Mouse (Mus musculus) frontal cortex, adult (tissue): ENCODE measurements around the gene Mrpl9.
A peak's percentile ranks its signal among the peaks of the same experiment; 100 is the strongest.

Source experiments
- ATAC-seq: cut with Nextera tagmentation; 2 replicates; pipeline ENCODE4 v1.9.2; 2017; ENCODE audit warnings: mild to moderate bottlenecking, moderate library complexity, mixed read lengths; ENCODE audit not compliant: low TSS enrichment

Gene Mrpl9

DNA sequence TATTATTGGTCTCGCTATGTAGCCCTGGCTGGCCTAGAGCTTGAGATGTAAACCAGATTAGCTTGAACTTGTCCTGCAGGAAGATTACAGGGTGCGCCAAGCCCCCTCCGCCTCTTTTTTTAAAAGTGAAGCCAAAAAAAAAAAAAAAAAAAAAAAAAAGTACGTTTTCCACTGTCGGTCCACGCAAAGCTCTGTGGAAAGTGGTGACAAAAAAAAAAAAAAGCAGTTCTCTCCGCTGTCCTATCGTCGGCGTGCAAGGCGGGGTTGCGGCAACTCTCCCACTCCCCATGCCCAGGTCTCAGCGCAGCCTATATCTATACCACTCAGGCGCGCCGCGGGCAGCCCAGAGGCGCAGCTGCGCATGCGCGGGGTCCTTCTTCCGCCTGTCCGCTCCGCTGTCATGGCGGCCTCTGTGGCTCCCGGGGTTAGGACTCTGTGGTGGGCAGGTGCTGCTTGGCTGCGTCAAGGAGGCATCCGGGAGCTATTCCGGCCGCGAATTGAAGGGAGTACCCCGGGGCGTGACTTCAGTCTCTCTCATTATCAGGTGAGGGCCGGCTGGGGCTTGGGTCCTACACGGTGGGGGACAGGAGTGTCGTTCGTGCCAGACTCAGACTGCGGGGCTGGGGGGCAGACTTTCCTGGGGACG lies at the start of gene Mrpl9:
Gene Mrpl9 (plus strand): TSS at position 368 of the 646 bp plus-strand sequence.
- peak; percentile 96 for ATAC-seq

DNA sequence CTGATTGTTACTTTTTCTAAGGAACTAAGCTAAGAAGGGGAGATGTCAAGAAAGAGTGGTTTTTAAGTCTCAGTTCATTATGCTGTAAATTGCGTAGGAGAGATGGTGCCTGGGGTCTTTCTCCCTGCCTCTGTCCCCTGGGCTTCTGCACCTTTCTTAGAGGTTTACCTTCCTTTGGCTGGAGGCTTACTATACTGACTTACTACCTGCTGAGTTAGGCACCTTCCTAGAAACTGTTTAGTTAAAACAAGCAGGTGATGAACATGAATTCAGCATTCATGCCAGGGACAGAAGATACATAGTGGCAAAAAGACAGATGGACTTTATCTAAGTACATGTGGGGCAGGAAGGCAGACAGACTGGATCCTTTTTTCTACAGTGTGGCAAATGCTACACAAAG lies 46.8 kb upstream of the Mrpl9 start:
- ATAC-seq: no peak

DNA sequence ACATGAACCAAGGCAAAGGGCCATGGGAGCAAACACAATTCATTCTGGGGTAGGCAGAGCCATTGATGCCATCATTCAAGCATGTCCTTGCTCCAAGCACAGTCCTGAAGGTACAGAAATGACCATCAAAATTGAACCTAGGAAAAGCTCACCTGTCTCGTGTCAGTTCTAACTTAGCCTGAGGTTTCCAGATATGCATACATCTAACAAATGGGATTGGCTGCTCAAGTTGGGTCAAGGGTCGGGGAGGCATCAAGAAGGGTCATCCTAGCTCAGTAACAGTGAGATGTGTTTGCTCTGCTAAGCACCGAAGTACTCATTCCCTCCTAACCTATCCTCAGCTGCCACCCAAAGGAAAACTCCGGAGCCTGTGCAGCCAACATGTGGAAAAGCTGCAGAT lies 46.3 kb upstream of the Mrpl9 start:
- ATAC-seq: no peak

DNA sequence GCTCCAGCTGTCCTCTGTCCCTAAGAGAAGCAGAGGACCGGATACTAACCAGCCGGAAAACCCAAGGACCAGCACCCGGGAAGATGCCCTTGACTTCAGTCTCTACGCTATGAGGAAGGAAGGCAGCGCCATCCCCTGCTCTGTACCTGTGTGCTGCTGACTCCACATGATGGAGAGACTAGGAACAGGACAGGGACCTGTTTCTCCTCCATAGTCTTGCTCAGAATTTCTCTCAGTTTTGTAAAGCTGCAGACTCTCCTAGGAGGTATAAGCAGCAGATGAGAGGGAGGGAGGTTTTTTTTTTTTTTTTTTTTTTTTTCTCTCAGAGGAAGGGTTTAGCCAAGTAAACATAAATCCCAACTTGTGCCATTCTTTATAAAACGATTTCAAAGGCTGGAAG lies 44.9 kb upstream of the Mrpl9 start, which contains the start of gene Lingo4:
Gene Lingo4 (plus strand): TSS at position 301 of the 400 bp plus-strand sequence.
- peak; percentile 3; the same call in 1 of the 2 replicates for ATAC-seq

DNA sequence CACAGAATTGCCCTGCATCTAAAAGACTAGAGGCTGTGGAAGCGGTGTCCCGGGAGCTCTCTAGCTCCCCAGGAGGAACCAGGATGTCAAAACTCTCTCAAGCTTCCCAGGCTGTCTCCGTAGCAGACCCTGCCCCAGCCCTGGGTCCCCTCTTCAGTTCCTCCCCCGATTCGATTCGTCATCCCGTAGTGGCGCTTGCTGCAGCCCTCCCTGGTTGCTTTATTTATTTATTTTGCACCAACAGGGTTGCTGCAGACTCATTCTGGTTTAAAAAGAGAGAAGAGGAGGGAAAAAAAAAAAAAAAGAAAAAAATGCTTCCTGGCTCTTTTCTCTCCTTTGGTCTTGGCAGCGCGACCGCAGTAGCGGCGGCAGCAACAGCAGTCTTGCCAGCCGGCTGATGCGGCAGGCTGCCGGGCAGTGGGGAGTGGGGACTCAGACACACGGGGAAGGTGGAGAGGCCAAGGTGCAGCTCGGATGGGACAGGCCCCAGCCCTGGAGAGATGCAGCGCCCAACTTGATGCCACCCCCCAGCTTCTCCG lies 44.1 kb upstream of the Mrpl9 start:
- ATAC-seq: peak; percentile 77

DNA sequence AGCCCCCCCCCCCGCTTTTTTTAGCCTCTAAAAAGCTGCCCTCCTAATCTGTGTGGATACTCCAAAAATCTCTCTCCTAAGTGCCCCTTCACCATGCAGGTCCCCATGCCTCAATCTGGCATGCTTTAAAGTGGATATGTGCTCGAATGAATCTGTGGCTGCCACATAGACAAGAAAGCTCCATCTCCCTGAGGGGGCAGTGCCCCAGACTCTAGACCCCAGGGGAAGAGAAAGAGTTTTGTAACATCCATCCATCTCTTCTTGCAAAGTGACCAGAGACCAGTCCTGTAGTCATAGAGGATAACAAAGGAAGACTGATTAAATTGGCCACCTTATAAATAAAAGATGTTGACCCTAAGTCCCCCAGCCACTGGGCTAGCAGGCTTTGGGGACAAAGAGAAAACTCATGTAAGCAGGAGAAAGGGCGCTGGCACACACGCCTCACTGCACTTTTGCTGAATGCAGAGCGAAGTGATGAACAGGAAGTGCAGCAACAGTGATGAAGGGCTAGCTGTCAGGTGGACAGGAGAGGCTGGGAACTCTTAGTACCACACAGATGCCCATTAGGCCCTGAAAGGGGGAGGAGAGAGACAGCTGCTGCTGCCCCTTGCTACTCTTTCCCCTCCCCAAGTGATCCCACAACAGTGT lies 43.3 kb upstream of the Mrpl9 start:
- no peak for ATAC-seq

DNA sequence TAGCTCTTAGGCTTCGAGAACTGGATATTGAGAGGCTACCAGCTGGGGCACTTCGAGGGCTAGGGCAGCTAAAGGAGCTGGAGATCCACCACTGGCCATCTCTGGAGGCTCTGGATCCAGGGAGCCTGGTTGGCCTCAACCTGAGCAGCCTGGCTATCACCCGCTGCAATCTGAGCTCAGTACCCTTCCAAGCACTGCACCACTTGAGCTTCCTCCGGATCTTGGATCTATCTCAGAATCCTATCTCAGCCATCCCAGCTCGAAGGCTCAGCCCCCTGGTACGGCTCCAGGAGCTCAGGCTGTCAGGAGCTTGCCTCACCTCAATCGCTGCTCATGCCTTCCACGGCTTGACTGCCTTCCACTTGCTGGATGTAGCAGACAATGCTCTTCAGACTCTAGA lies 40.7 kb upstream of the Mrpl9 start:
- no peak for ATAC-seq

DNA sequence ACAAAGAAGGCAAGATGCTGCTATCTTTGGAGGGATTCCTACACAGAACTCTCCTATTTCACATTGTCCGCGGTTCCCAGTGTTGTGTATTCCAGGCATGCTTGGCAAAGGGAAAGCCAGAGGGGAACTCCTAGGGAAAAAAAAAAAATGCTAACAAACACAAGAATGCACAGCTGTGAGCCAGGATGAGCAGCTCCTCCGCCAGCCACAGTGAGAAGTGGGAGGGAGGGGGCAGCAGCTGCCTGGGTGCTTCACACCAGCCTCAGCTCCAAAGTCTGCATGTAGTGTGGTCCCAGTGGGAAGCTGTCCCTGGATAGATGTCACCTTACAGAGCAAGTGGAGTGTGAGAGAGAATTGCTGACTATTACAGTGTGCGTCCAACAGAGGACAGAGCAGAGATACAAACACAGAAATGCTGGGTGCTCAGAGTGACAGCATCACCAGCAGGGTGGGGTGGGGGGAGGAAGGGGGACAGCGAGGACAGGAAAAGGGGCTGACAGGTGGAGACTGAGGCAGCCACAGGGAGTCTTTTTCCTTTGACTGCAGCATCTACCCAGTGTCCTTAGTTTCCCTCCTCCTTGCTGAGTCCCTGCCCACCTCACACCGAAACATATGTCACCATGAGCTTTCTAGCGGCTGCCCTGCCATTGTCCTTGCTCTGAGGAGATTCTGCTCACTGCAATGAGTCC lies 38.6 kb upstream of the Mrpl9 start:
- peak; percentile 85 for ATAC-seq

DNA sequence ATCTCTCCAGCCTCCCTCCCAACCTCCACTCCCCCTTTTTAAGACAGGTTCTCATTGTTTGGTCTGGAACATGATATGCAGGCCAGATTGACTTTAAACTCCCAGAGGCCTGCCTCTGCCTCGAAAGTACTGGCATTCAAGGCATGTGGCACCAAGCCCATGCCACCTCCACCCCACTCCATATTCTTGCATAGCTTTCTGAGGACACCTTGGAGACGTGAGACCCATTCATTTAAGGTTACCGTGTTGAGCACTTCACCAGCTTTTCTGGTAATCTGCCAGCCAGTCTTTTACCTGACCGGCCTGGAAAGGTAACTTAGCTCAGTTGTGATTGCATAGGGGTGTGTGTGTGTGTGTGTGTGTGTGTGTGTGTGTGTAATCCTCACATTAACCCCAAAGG lies 37.6 kb upstream of the Mrpl9 start:
- no peak for ATAC-seq

DNA sequence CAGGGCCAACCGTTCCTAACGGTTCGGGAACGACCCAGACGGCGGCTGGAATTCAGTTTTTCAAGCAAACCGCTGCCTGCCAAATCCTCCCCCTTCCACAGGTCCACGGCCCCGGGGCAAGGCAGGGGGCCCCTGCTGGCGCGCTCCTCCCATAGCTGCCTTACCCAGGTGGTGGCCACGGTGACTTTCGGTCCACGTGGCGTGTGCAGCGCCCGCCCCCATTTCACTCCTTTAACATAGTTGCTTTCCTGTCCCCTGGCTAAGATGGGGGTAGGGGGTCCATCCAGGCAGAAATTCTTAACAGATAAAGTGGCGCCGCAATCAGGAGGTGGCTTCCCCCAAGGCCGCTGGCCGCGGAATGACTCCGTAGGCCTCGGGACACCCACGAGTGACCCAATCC lies 30.6 kb upstream of the Mrpl9 start:
- ATAC-seq: peak; percentile 45

DNA sequence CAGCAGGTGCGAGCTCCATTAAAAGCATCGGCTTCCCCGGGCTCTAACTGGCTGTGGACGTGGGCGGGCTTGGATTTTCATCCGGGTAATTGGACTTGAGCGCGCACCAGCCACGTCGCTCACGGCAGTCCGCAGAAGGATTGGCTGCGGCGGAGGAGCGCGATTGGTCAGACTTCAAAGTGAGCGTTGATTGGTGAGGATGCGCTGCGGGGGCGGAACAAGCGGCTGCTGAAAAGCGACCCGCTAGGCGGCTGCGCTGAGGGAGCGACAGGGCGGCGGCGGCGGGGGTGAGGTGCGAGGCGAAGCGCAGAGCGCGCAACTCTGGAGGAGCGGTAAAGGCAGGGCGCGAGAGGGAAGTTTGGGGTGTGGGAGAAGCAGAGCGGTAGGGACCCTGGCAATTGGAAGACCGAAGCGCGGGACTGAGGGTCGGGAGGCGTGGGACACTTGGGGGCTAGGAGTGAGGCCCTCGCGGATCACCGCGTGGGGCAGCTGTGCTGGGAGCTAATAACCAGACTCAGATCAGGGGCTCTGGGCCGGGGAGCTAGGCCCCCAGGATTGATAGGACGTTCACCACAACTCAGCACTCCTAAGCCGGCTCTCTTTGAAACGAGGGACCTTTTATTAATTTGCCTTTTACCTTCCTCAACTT lies 30.0 kb upstream of the Mrpl9 start, which contains the start of gene Tdrkh:
Gene Tdrkh (plus strand): TSS at position 243 of the 649 bp plus-strand sequence.
- peak; percentile 99 for ATAC-seq

DNA sequence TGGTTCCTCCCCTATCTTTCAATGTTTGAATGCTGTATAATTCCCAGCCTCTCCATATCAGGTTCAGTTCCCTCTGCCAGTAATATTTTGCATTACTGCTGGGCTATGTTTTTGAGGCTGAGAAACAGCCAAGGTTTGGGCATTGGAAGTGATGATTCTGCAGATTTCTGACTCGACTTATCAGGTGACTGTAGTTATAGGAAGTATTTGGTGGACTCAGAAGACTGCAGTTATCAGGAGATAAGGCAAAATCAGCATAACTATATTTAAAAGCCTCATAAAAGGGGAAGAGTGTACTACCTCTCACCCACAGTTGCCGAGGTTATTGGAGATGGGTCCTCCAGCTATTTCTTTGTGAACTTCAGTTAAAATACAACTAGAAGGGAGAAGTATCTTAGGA lies 12.1 kb upstream of the Mrpl9 start:
- no peak for ATAC-seq

DNA sequence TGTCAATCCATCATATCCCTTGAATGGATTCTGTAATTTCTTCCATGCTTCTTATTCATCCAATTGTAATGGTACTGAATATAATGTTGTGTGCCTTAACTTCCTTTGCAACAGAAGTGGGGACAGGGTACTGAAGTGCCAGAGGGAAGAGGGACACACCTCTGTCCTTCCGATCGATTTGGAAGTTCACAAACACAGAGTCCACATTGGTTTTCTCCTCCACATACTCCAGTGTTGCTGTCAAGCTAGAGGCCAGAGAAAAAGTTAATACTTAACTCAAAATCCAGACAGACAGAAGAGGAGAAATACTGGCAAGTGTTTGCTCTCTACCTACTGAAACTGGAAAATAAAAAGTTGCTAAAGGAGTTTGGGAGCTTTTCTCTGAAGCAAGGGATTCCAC lies 8.8 kb upstream of the Mrpl9 start:
- no peak for ATAC-seq

DNA sequence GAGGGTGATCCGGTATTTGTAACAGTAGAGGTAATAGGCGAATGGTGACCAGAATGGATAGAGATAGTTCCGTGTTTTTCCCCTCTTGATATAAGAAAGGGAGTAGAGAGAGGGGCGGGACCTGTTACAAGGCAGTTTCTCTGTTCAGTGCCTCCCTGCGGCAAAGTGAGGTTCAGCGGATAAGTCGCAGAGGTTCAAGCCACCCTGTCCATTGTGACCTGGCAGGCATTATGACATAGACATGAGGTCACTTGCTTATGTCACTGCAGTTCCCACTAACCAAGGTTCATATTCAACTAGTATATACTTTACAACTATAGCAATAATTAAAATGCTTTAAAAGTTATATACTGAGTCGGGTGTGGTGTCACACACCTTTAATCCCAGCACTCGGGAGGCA lies 6.7 kb upstream of the Mrpl9 start:
- no peak for ATAC-seq

DNA sequence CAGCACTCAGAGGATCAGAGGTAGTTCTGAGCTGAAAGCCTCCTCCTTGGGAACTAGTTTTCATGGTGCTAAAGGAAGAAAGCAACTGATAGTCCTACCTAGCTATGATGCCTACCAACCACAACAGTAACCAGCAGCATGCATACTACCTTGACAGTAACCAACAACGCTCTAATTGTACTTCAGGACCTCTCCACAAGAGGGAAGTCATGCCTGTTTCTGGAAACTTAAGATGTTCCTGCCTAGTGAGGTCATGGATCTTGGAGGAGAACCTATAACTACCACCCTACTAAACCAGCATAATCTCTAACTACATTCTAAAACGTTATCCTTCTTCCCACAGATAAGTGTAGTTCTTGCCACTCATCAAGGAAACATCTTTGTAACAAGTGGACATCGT lies 1.9 kb upstream of the Mrpl9 start:
- peak; percentile 56; the same call in 1 of the 2 replicates for ATAC-seq

DNA sequence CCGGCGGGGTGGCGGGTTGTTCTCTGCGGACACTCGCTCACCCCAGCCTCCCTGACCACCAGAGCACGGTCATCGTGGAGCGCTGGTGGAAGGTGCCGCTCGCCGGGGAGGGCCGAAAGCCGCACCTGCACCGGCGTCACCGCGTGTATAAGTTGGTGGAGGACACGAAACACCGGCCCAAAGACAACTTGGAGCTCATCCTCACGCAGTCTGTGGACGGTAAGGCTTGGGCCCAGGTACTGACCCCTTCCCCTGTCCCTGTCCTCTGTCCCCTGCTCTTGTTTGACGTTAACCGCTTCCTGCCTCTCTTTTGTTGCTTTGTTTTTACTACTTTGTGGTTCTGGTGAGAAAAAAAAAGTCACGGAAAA lies 463 bp downstream of the Mrpl9 start, which contains the start of gene Oaz3:
Gene Oaz3 (minus strand): TSS at position 319 of the 368 bp plus-strand sequence.
- peak; percentile 39 for ATAC-seq

DNA sequence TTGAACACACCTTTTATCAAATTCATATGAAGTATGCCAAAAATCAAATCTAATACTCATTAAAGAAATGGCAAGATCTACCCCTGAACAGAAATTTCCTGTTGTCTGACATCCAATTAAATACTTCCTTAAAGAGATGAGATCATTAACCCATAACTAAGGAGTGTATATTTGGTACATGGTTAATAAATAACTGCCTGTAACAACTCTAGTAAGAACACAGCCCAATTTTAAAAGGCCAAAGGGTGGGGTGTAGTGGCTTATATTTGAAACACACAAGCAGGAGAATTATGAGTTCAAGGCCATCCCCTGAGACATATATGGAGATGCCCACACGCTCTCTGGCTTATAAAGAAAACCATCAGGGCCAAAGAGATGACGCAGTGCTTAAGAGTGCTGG lies 6.3 kb downstream of the Mrpl9 start:
- ATAC-seq: no peak

DNA sequence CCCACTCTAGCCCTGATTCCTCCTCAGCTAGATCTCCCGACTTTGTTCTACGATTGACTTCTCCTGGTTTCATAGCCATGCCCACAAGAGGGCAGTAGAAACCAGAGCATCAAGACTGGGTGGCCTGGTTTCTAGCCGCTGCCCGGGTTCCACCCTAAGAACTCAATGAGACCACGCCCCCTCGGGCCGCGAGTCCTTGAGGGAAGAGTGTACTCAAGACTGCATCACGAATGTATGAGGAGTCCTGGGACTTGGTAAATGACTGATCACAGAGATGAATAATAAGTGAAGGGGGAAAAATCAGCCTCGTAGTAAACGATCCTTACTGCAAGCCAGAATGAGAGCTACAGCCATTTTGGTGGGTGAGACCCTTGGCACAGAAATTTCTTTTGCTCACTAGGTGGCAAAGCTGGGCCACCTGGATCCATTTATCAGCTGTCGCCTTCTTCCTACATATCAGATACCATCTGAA lies 13.4 kb downstream of the Mrpl9 start:
- ATAC-seq: peak; percentile 92

DNA sequence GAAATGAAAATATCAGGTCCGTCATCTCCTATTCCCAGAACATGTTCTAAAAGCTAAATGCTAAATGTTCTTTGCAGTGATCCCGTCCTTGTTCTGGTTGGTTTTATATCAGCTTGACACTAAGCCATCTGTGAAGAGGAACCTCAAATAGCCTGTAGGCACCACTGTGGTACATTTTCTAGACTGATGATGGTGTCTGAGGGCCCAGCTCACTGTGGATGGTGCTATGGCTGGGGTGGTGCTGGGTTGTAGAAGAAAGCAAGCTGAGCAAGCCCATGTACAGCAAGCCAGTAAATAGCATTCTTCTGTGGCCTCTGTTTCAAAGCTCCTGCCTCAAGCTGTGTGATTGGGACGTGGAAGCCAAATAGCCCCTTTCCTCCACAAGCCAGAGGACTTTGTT lies 13.9 kb downstream of the Mrpl9 start:
- ATAC-seq: peak; percentile 29; the same call in 1 of the 2 replicates

DNA sequence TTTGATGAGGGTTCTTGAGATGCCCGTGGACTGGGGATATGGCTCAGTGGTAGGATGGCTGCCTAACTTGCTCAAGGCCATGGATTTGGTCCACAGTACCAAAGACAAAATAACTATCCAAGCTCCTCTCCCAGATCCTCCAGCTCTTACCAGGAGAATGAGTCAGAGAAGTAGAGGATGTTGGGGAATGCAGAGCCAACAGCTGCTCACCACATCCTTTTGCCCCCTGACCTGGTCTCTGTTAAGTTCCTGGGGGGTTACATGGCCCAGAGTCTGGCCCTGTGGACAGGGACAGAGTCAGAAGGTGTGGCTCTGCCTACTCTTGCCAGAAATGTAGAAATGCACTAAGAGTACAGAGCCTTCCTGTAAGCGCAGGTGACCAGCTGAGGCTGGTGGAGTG lies 16.7 kb downstream of the Mrpl9 start:
- ATAC-seq: no peak

DNA sequence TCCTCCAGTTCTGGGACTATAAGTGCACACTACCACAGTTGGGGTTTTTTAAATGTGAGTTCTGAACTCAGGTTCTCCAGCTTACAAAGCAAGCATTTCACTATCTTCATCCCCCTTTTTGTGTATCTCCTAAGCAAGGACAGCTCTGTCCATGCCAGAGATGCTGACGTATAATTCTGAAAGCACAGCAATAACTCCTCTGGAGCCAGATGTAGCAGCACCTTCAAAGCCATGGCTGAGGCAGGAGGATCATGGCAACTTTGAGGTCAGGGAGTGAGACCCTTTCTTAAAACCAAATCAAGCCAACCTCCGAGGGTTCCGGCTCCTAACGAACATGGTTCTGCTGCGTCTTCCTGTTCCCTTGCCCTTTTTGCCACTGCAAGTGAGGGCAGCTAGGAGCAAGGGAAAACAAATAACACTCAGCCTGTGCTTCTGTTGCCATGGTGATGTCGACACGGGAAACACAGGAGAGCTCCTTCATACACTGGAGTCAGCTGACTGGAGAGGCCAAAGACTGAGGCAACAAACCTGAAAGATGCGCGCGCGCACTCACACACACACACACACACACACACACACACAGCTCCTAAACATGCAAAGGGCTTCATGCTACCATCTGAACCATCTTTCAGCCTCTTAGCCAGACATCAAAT lies 20.9 kb downstream of the Mrpl9 start:
- ATAC-seq: no peak
